ENCODE assay signal across 24 mouse cellular contexts in the genomic region with DNA sequence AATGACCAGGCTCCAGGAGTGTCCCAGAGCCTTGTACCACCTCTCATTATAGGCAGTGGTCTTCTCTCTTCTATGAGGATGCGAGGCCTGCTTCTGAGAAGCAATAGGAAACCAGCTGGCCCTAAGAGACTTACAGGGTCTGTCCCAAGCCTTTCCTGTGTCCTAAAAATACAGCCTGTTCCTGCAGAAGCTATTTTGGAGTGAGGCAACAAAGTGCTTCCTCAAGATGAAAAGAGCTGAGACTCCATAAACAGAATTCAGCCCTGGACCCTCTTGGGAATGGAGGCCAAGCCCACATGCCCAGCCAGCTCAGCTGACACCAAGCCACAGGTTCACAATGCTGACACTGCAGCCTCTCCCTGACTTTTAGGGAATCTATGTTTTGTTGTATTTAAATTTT.
DNase-seq lines count a peak whose midpoint lies in the region; ATAC-seq and TF ChIP-seq lines count a peak whose summit lies in the region.
"Had no signal": no experiment of that assay in that cellular context is flagged by ENCODE, and none has a peak within 500 bp of the region (broad histone marks: within the 10 kb centered on the region; RNA-seq: fewer than 3 reads in every experiment).

No protein-coding gene starts in this region.

- no peak for TF ChIP-seq POLR2A in heart, adult 2 months (IDR thresholded peaks at IDR 0.05; ENCODE audit: insufficient read depth, low read depth, low read length)

- no peak for ATAC-seq in embryonic facial prominence, embryonic 14.5 days (ENCODE audit: low read depth)
- ATAC-seq: activated CD4-positive, CD25-positive, alpha-beta regulatory T cell, adult 4 months; forebrain, embryonic 15.5 days; hindbrain, postnatal 0 days; inflammation-experienced regulatory T-cells, adult 6 months; intestine, embryonic 16.5 days had no signal

- H3K27ac ChIP-seq in embryonic facial prominence, embryonic 14.5 days (replicated peaks; ENCODE audit: low read depth, low read length), result no peak overlapping the region
- no peak overlapping the region for H3K27ac ChIP-seq in embryonic facial prominence, embryonic 10.5 days (replicated peaks)
- peak overlapping the region; percentile 48 for H3K27ac ChIP-seq in heart, adult 2 months
- H3K27ac ChIP-seq in layer of hippocampus, adult 2 months, result peak overlapping the region; percentile 51; the same call in 1 of the 2 replicates
- H3K27ac ChIP-seq in brown adipose tissue, adult 24 weeks (replicated peaks; ENCODE audit: low read depth, low read length), result 0 out of 2 replicates have a peak overlapping the region, but pooled peaks have one; percentile 10
- H3K27ac ChIP-seq: embryonic facial prominence, embryonic 12.5 days; forebrain, embryonic 12.5 days; forebrain, embryonic 15.5 days; heart, embryonic 13.5 days; hindbrain, embryonic 14.5 days; hindbrain, postnatal 0 days had no signal

- no peak overlapping the region for H3K4me2 ChIP-seq in embryonic facial prominence, embryonic 14.5 days (ENCODE audit: low read depth, low read length)
- H3K4me2 ChIP-seq: embryonic facial prominence, embryonic 12.5 days; forebrain, embryonic 12.5 days; forebrain, embryonic 15.5 days; heart, embryonic 13.5 days; hindbrain, embryonic 14.5 days had no signal

- H3K4me3 ChIP-seq in embryonic facial prominence, embryonic 14.5 days (ENCODE audit: low read depth, low read length), result no peak overlapping the region
- H3K4me3 ChIP-seq in embryonic facial prominence, embryonic 10.5 days, result no peak overlapping the region
- no peak overlapping the region for H3K4me3 ChIP-seq in heart, adult 2 months
- H3K4me3 ChIP-seq in layer of hippocampus, adult 2 months, result no peak overlapping the region
- H3K4me3 ChIP-seq in brown adipose tissue, adult 24 weeks (ENCODE audit: insufficient read depth, low read depth, low read length), result no peak overlapping the region
- H3K4me3 ChIP-seq: embryonic facial prominence, embryonic 12.5 days; erythroblast, embryonic 14.5 days; forebrain, embryonic 12.5 days; forebrain, embryonic 15.5 days; heart, embryonic 13.5 days had no signal

- H3K9me3 ChIP-seq in embryonic facial prominence, embryonic 14.5 days (ENCODE audit: control insufficient read depth, low read length), result no peaks in the 10 kb centered on the region
- no peaks in the 10 kb centered on the region for H3K9me3 ChIP-seq in embryonic facial prominence, embryonic 10.5 days
- H3K9me3 ChIP-seq: embryonic facial prominence, embryonic 12.5 days; forebrain, embryonic 12.5 days; forebrain, embryonic 15.5 days; heart, embryonic 13.5 days had no signal

- no peak for TF ChIP-seq CTCF in heart, adult 2 months (IDR thresholded peaks at IDR 0.05)
- TF ChIP-seq CTCF in layer of hippocampus, adult 2 months (conservative IDR thresholded peaks at IDR 0.05), result no peak

- H3K36me3 ChIP-seq in embryonic facial prominence, embryonic 14.5 days (ENCODE audit: control insufficient read depth, insufficient read depth, low read length), result no peaks in the 10 kb centered on the region
- H3K36me3 ChIP-seq in embryonic facial prominence, embryonic 10.5 days (replicated peaks), result no peaks in the 10 kb centered on the region
- H3K36me3 ChIP-seq in heart, adult 2 months (ENCODE audit: control insufficient read depth, insufficient read depth, low read length), result no peaks in the 10 kb centered on the region
- H3K36me3 ChIP-seq: embryonic facial prominence, embryonic 12.5 days; forebrain, embryonic 12.5 days; forebrain, embryonic 15.5 days; heart, embryonic 13.5 days had no signal

- peak; percentile 9 for DNase-seq in embryonic facial prominence, embryonic 14.5 days (ENCODE audit: low spot score)
- DNase-seq in embryonic facial prominence, embryonic 10.5 days (ENCODE audit: low spot score), result no peak
- DNase-seq in heart, adult 2 months, result no peak
- no peak for DNase-seq in heart, postnatal 14 days
- DNase-seq in layer of hippocampus, adult 2 months (ENCODE audit: low spot score in 2 of 2), result no peak
- no peak for DNase-seq in layer of hippocampus, postnatal 10 days (ENCODE audit: low spot score in 2 of 2)
- DNase-seq: adrenal gland, adult 8-10 months; adrenal gland, postnatal 25 days; cerebellum, adult 18-20 months; cerebellum, adult 9-10 months; cerebellum, postnatal 14 days; gastrocnemius, postnatal 10 days; heart, postnatal 36 days had no signal

- H3K9ac ChIP-seq in embryonic facial prominence, embryonic 14.5 days (ENCODE audit: low read depth, low read length), result no peak overlapping the region
- no peak overlapping the region for H3K9ac ChIP-seq in heart, adult 2 months (ENCODE audit: low read depth, low read length)
- H3K9ac ChIP-seq: embryonic facial prominence, embryonic 12.5 days; forebrain, embryonic 12.5 days; forebrain, embryonic 15.5 days; heart, embryonic 13.5 days; hindbrain, embryonic 14.5 days had no signal

- H3K27me3 ChIP-seq in embryonic facial prominence, embryonic 14.5 days (replicated peaks; ENCODE audit: control insufficient read depth, insufficient read depth, low read length), result no peaks in the 10 kb centered on the region
- 0 out of 2 replicates have a peak, but pooled peaks cover 3% of the 10 kb centered on the region for H3K27me3 ChIP-seq in embryonic facial prominence, embryonic 10.5 days (replicated peaks; ENCODE audit: low read depth, poor library complexity, severe bottlenecking)
- H3K27me3 ChIP-seq in heart, adult 2 months (ENCODE audit: control insufficient read depth, insufficient read depth, low read length), result no peaks in the 10 kb centered on the region; the same call in 1 of the 2 replicates
- H3K27me3 ChIP-seq: embryonic facial prominence, embryonic 12.5 days; forebrain, embryonic 12.5 days; forebrain, embryonic 15.5 days had no signal

- H3K79me2 ChIP-seq in heart, adult 2 months (replicated peaks; ENCODE audit: control insufficient read depth, insufficient read depth, low read length), result no peaks in the 10 kb centered on the region

- no peak for TF ChIP-seq EP300 in heart, adult 2 months (IDR thresholded peaks at IDR 0.05; ENCODE audit: insufficient read depth, low read depth, low read length)

- H3K4me1 ChIP-seq in embryonic facial prominence, embryonic 14.5 days (ENCODE audit: control insufficient read depth, insufficient read depth, low read length), result peaks cover 2% of the 10 kb centered on the region
- H3K4me1 ChIP-seq in embryonic facial prominence, embryonic 10.5 days, result peaks cover 28% of the 10 kb centered on the region
- H3K4me1 ChIP-seq in heart, adult 2 months (ENCODE audit: control insufficient read depth, insufficient read depth, low read length), result peaks cover 8% of the 10 kb centered on the region
- peaks cover 13% of the 10 kb centered on the region for H3K4me1 ChIP-seq in brown adipose tissue, adult 24 weeks (ENCODE audit: control insufficient read depth, insufficient read depth, insufficient read length, low read length)

- WGBS in embryonic facial prominence, embryonic 14.5 days, result 77% methylated on average over 1 of the region's 1 CpGs
- whole genome bisulfite sequencing in embryonic facial prominence, embryonic 10.5 days, result 87% methylated on average over 1 of the region's 1 CpGs
- 55% methylated on average over 1 of the region's 1 CpGs for WGBS in heart, adult 2 months

- intact Hi-C loops in heart, adult 2 months (cut with DNase I), result loop anchor here (2.0 to 10.0 kb wide), 2 partner anchors 84 to 174 kb away; no protein-coding TSS in a partner anchor
- intact Hi-C loops in heart, postnatal 14 days (cut with DNase I), result no loop called here

Comparison
In these comparisons a context has a peak if more than half of its experiments do, and no peak if none do; other contexts are left out.
1. H3K27ac ChIP-seq: peak in heart, adult 2 months (single experiment), layer of hippocampus, adult 2 months (single experiment) and brown adipose tissue, adult 24 weeks (single experiment); none in embryonic facial prominence, embryonic 14.5 days (single experiment) and embryonic facial prominence, embryonic 10.5 days (single experiment).